Mouse (Mus musculus) right cerebral cortex, postnatal 36 days (tissue): ENCODE measurements around the gene Gm10100.
"Not testable (repeated sequence)": the region's sequence is repeated elsewhere in the genome, so short reads cannot be mapped to it uniquely, and the experiment has no call there.

Experiments used
- DNase-seq, 2 experiments: peaks; one replicate each; pipeline ENCODE4 v3.0.0; 2022; ENCODE audit warnings: low spot score in 2 of 2, mixed read lengths in 1 of 2

Gene Gm10100

DNA sequence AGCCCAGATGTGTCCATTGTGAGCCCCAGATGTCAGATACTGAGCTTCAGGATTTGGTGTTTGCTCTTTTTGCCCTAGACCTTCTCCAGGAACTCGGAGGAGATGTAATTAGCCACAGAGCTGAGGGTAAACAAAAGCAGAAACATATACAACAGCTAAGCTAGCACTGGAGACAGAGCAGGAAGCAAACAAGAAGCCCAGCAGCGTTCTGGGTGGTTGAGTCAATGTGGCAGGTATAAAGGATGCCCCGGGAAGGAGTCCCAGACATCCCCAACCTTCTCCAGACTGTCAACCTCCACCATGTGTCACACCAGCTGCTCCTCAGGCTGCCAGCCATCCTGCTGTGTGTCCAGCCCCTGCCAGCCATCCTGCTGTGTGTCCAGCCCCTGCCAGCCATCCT lies at the start of gene Gm10100:
TSS of gene Gm10100 (plus strand) at position 301 of the 400 bp plus-strand sequence.
- no peak for DNase-seq

- DNase-seq: no peak
Observed at GRCm38 (mm10) chr10:77677562-77677961, 48.7 kb upstream of the Gm10100 start.

DNA sequence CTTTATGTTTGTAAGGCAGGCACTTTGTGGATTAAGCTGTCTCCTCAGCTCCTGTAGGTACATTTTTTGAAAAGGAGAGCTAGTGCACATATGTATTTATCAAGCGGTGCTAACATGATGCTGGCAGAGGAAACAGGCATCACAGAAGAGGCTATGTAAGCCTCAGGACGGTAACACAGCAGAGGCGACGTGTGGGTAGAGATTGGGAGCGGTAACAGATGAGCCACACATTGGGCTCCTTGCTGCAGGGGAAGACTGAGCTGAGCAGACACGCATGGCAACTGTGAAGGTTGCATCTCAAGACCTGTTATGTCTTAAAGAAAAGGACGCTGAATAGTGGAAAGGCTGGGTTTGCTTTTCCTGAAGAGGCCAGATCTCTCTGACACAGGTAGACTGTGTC lies 43.3 kb upstream of the Gm10100 start:
- DNase-seq: no peak

DNA sequence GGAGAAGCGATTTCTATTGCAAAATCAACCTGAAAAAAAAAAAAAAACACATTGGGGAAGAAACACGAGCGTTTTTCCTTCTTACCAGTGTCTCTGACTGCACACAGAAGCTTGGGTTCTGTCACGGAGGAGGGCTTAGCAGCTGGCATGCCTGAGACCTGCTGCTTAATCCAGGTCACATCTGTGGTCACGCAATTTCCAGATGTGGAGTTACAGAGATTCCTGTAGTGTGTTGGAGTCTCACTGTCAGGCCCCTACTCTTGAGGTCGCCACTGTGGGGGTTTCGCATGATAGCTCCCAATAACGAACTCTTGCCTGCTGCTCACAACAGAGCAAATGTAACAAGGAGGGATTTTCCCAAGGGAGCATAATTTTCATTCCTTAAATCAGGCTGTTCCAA lies 42.1 kb upstream of the Gm10100 start:
- DNase-seq: no peak

DNA sequence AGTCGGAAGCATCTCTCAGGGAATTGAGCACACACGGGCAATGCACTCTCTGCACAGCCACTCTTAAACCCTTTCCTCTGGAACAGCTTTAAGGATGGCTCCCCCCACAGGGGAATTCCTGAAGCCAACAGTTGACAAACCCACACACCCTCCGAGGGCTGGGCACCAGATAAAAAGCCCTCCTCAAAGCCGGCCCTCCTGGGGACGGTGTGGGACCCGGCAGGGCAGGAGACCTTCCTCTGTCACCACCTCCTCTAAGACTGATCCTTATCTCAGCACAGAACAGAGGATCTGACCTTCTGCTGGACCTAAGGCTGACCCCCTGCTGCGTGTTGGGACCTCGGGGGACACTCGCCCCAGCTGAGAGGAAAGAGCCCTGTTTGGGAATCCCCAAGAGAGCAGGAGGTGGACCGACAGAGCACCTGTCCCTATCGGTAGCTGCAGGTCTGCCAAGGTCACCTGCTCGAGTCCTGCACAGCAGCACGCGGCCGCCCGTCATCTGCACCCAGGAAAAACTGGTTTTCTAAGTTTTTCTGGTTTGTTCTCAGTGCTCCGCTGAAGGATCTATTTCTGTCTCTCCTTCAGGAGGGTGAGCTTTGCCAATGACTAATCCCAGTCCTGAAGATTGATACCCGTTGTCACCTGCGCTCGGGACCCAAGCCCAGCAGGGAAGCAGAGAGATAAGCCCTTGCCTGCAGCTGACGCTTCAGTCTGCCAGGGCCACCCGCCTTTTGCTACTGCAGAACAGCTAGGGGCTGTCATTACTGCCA lies 40.2 kb upstream of the Gm10100 start, which contains the start of gene Tspear:
TSS of gene Tspear (plus strand) at position 675 of the 770 bp plus-strand sequence.
- no peak for DNase-seq

- no peak for DNase-seq
Observed at GRCm38 (mm10) chr10:77687021-77687420, 39.3 kb upstream of the Gm10100 start.

GRCm38 (mm10) chr10:77690356-77690807 lies 35.9 kb upstream of the Gm10100 start, which contains the start of gene Gm19402:
Gm19402 (minus strand) TSS chr10:77690757.
- DNase-seq: not testable (repeated sequence)

- DNase-seq: no peak
Observed at GRCm38 (mm10) chr10:77697133-77697532, 29.2 kb upstream of the Gm10100 start, which contains the start of gene Gm9508. Gm9508 (minus strand) TSS chr10:77697233.

- no peak for DNase-seq
Observed at GRCm38 (mm10) chr10:77706326-77706725, 20.0 kb upstream of the Gm10100 start, which contains the start of gene Gm10272. Gm10272 (plus strand) TSS chr10:77706626.

GRCm38 (mm10) chr10:77709831-77710230 lies 16.5 kb upstream of the Gm10100 start:
- DNase-seq: no peak

GRCm38 (mm10) chr10:77711157-77711556 lies 15.1 kb upstream of the Gm10100 start, which contains the start of gene Gm10024:
Gm10024 (plus strand) TSS chr10:77711457.
- not testable (repeated sequence) for DNase-seq

DNA sequence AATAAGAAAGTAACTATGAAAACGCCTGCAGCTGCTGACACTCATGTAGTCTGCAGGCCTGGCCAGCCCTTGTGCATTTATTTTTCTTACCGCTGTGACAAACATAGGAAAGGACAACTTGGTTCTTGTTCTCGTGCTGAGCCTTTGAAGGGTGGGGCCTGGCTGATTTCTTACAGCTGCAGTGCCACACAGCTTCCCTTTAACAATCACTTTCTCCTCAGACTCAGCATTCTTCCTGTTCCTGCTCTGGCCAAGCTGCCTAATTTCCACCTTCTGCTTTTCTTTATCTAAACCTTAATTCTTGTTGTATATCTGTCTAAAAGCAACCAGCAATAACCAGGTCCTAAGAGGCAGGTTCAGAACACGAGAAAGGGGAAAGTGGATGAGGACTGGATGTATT lies 12.6 kb upstream of the Gm10100 start:
- no peak for DNase-seq

DNA sequence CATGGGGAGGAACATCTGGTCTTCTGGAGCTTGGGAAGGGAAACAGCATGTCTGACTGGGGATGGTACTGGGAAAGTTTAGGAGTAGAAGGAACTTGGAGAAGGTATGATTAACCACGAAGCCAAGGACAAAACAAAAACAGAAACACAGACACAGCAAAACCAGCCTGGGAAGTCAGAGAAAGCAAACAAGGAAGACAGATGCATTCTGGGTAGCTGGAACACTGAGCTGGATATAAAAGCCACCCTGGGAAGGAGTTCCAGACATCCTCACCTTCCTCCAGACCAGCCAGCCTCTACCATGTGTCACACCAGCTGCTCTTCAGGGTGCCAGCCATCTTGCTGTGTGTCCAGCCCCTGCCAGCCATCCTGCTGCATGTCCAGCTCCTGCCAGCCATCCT lies 10.8 kb upstream of the Gm10100 start, which contains the start of gene Gm10142:
TSS of gene Gm10142 (plus strand) at position 301 of the 400 bp plus-strand sequence.
- DNase-seq: no peak

- not testable (repeated sequence) for DNase-seq
Observed at GRCm38 (mm10) chr10:77720299-77720698, 6.0 kb upstream of the Gm10100 start, which contains the start of gene Krtap12-1. Krtap12-1 (plus strand) TSS chr10:77720599.

DNA sequence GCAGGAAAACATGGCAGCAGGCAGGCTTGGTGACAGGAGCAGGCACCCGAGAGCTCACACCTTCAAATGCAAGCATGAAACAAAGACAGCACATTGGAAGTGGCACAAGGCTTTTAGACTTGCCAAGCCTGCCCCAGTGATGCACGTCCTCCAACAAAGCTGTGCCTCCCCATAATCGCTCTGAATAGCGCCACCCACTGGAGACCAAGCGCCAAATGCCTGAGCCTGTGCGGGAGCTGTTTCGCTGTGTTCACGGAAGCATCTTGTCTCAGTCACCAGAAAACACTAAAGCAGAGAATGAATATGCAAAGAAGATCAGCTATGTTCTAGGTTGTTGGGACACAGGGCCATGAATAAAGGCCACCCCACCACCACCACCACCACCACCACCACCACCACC lies 1.4 kb upstream of the Gm10100 start:
- DNase-seq: no peak

DNA sequence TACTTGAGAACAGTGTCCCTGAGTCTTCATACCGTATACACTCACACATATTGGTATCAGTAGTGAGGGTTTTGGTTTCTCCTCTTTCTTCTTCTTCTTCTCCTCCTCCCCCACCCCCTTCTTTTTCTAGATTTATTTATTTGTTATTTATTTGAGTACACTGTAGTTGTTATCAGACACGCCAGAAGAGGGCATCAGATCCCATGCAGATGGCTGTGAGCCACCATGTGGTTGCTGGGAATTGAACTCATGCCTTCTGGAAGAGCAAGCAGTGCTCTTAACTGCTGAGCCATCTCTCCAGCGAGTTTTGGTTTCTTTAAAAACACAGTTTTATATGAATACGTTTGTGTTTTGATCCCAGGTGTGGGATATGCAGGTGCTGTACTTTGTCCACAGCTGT lies 2.0 kb downstream of the Gm10100 start:
- no peak for DNase-seq

GRCm38 (mm10) chr10:77729241-77729640 lies 3.0 kb downstream of the Gm10100 start:
- no peak for DNase-seq

DNA sequence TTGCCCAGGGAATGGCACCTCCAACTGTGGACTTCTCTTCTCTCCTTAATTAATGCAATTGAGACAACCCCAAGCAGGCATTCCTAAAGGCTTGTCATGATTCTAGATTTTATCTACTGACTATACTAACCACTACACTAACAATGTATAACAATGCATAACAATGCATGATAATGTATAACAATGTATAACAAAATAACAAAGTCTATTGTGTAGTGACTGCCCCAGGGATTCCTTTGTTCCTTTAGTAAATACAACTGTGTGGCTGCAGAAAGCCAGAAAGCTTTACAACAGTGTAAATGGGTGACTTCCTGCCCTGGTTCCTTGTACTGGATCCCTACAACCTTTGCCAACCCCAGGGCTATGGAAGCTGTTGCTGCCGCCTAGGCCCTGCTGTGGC lies 9.6 kb downstream of the Gm10100 start:
- no peak for DNase-seq

DNA sequence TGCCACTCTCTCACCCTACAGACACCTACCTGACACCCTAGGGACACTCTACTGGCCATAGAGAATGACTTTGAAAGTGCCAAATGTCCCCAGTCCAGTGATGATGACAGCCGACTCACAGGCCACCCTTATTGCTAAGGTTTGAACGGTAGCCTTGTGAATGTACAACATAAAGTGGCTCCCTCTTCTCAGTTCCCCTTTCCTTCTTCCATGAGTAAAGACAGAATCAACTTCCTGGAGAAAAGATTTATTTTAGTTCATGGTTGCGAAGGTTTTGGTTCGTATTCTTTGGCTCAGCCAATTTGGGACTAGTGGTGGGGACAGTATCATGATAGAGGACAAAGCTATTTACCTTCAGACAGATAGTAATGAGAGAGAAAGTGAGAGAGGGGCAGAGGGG lies 12.6 kb downstream of the Gm10100 start:
- no peak for DNase-seq

DNA sequence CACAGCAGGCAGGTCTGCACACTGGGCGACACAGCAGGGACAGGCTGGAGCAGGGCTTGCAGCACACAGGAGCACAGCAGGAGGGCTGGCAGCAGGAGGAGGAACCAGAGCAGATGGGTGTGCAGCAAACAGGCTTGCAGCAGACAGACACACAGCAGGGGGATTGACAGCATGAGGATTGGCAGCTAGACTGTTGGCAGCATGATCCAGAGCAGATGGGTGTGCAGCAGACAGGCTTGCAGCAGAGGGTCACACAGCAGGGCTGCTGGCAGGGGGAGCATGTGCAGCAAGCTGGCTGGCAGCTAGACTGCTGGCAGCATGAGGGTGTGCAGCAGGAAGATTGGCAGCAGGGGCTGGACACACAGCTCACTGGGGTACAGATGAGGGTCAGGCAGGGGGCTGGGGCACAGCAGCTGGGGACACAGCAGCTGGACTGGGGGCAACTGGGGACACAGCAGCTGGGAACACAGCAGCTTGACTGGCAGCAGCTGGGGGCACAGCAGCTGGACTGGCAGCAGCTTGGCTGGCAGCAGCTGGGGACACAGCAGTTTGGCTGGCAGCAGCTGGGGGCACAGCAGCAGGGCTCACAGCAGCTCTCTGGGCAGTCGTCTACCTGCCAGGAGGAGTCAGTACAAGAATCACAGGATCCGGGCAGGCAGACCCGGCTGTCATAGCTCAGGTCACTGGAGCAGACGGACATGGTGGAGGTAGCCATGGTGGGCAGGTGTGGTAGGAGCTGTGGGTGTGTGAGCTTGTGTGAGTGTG lies 15.8 kb downstream of the Gm10100 start, which contains the start of gene Gm18596:
TSS of gene Gm18596 (minus strand) at position 715 of the 765 bp plus-strand sequence.
- DNase-seq: not testable (repeated sequence)

GRCm38 (mm10) chr10:77750686-77751085 lies 24.4 kb downstream of the Gm10100 start:
- not testable (repeated sequence) for DNase-seq

DNA sequence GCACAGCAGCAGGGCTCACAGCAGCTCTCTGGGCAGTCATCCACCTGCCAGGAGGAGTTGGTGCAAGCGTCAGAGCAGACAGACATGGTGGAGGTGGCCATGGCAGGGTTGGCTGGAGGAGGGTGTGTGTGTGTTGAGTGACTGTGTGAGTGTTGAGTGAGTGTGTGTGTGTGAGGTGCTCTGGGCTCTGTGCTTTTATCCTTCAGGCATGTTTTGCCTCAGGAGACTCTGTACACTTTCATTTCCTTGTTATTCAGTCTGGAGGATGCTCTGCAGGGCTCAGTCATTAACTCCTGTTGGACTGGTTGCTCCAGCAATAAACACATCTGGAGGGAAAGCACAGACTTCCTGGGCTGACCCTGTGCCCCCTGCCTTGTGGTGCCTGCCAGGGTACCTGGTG lies 25.0 kb downstream of the Gm10100 start, which contains the start of gene Gm9736:
TSS of gene Gm9736 (minus strand) at position 101 of the 400 bp plus-strand sequence.
- not testable (repeated sequence) for DNase-seq
